Mouse (Mus musculus) cerebellum, adult 2 months (tissue): Measurements from ENCODE around the gene Slc44a1. TPM values are rescaled to one million over a fixed set of nuclear protein-coding genes. Genes with fewer than 3 reads are reported as not detected.

Experiments
- DNase-seq, 2 experiments: peaks; one replicate each; pipeline ENCODE4 v3.0.0; 2021
- H3K27ac ChIP-seq: fragments of 200-500 bp; 2 replicates; pipeline ENCODE4 v1.5.1; 2012; ENCODE audit warnings: low read length, control low read depth, inconsistent platforms; ENCODE audit not compliant: insufficient read depth
- H3K27me3 ChIP-seq: fragments of 200-500 bp; 2 replicates; pipeline ENCODE4 v1.6.1; 2012; ENCODE audit warnings: inconsistent platforms, mild to moderate bottlenecking, low read length, moderate library complexity; ENCODE audit not compliant: control insufficient read depth, insufficient read depth
- H3K4me1 ChIP-seq: fragments of 200-500 bp; 2 replicates; pipeline ENCODE4 v1.6.1; 2011; ENCODE audit warnings: low read length; ENCODE audit not compliant: control insufficient read depth, insufficient read depth
- H3K4me3 ChIP-seq: fragments of 200-500 bp; replicated peaks from 2 replicates; pipeline ENCODE3; 2011; ENCODE audit warnings: mild to moderate bottlenecking, low read depth, low read length, control low read depth; ENCODE audit not compliant: insufficient read depth
- CTCF ChIP-seq: fragments of 200-500 bp; IDR thresholded peaks from 2 replicates; pipeline ENCODE4 v1.5.1; 2011; ENCODE audit warnings: low read depth, mild to moderate bottlenecking, control low read depth, low read length, moderate library complexity, borderline replicate concordance; ENCODE audit not compliant: insufficient read depth
- POLR2A ChIP-seq: fragments of 200-500 bp; IDR thresholded peaks from 2 replicates; pipeline ENCODE4 v1.6.1; 2011; ENCODE audit warnings: low read length, control low read depth, borderline replicate concordance; ENCODE audit not compliant: insufficient read depth
- WGBS: fragments of 180-500 bp; shearing (Covaris S2); methylation state at CpG from one replicate; pipeline ENCODE4 v1.1.7; 2018; 5-methylcytosine and 5-hydroxymethylcytosine counted together
- polyA plus RNA-seq: library from polyadenylated mRNA; depleted of rRNA; stranded (reverse); fragments of >200 nt; gene quantifications from 2 replicates; pipeline ENCODE4 v1.2.3, GENCODE M21; 2012

The Slc44a1 gene
- polyA plus RNA-seq, 1 experiment: 85.3 TPM

DNA sequence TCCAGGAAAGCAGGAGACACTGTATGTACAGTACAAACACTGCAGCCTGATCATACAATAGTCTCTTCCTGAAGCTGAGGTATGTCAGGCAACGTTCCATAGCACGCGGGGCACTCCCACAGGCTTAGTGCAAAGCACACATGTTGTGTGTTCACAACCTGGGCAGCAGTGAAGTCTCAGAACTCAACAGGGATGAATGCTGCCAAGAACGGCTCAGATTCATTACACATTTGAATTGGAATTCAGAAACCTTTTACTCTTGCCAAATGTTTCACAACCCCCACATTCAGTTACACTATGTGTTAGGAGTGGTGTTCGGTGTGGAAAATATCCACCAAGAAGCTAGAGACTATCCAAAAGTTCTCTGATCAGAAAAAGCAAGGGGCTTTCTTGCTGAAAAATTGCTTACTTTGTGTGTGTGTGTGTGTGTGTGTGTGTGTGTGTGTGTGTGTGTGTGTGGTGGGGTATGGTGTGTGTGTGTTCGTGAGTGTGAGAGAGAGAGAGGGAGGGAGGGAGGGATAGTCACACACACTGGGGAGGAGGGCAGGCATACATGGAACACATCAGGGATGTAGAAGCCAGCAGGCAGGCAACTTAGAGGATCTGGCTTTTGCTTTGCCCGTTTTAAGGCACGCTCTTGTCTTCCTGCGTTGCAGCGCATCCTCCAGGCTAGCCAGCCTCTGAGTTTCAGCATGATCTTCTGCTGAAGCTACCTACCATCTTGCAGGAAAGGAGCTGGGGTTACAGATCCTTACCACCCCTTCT, 24.2 kb upstream of the Slc44a1 start:
- H3K27ac ChIP-seq: no peak overlapping the region
- H3K4me3 ChIP-seq: no peak overlapping the region
- no peak for DNase-seq
- no peaks in the 10 kb centered on the region for H3K27me3 ChIP-seq
- TF ChIP-seq CTCF (no peak), POLR2A (no peak)
- 54% methylated on average over 9 of the region's 10 CpGs for WGBS
- peaks cover 2% of the 10 kb centered on the region; the same call in 1 of the 2 replicates for H3K4me1 ChIP-seq

DNA sequence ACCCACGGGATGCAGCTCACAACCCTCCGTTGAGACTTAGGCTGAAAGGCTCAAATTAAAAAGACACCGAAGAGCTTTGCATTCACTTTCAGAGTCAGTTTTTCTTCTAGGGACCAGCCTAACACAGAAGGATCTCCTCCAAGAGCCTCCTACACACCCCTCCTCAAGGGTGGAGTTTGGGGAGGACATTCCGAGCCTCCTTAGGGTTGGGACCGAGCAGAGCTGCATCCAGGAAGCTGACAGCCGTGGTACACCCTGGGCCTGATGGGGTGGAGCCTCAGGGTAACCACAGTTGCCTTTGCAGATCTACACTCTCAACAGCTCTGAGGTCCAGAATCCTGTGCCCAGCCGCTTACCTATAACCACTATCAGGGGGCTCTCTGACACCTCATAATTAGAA, 23.3 kb upstream of the Slc44a1 start:
- H3K4me1 ChIP-seq: peaks cover 2% of the 10 kb centered on the region; the same call in 1 of the 2 replicates
- no peak overlapping the region for H3K4me3 ChIP-seq
- no peaks in the 10 kb centered on the region for H3K27me3 ChIP-seq
- no peak for TF ChIP-seq CTCF
- no peak for TF ChIP-seq POLR2A
- no peak overlapping the region for H3K27ac ChIP-seq
- no peak for DNase-seq
- WGBS: 80% methylated on average over 7 of the region's 7 CpGs

DNA sequence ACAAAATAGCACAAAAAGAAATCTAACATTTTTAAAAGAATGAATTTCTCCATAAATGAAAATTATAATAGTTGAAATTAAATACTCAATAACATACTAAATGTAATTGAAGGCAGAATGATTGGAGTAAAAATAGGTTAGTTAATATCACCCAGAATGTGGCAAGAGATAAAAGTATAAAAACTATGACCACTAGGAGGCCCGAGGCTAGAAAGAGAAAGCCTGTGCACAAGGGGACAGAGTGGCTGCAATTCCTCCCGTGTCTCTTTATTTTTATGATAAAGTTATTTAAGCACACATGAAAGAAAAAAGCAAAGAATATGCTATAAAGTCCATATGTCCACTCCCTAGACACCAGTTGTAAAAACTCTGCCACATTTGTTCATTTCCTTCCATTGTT, 17.4 kb upstream of the Slc44a1 start:
- no peak for TF ChIP-seq POLR2A
- no peak for TF ChIP-seq CTCF
- Histone ChIP-seq H3K4me1 (no peaks in the 10 kb centered on the region), H3K4me3 (no peak overlapping the region), H3K27ac (no peak overlapping the region), H3K27me3 (no peaks in the 10 kb centered on the region)
- DNase-seq: no peak
- 70% methylated on average over 2 of the region's 2 CpGs for WGBS

DNA sequence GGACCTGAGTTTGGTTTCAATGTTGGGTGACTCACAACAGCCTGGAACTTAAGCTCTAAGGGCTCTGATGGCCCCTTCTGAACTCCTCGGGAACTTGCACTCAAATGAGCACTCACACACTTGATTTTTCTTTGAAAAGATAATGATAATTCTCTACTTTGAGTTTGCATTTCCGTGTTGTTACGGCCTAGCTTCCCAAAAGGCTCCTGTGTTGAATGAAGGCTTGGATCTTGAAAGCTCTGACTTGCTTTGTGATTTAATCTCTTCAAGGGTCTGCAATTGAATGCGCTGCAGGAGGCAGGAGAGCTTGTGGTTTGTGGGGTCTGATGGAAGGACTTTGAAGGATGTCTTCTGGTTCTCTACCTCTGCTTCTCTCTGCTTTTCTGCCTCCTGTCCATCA, 13.1 kb upstream of the Slc44a1 start:
- Histone ChIP-seq H3K4me3 (no peak overlapping the region), H3K27me3 (no peaks in the 10 kb centered on the region), H3K4me1 (peaks cover 3% of the 10 kb centered on the region), H3K27ac (no peak overlapping the region)
- TF ChIP-seq POLR2A: no peak
- no peak for TF ChIP-seq CTCF
- 91% methylated on average over 4 of the region's 4 CpGs for WGBS
- DNase-seq: no peak

DNA sequence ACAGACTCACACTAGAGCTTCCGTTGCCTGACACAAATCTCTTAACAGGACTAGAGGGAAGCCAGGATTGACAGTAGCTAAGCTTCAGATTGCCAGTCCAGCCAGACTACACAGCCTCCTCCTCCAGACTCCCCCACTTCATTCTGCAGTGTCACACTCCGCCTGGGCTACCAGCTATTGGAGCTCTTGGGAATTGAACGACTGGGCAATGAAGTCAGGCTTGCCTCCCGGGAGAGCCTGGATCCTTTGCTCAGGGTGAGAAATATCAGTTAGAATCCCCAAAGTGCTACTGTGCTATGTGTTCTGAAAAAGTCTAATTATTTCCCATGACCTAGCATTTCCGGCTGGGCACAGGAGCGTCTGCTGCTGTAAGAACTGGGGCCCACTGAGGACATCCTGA, 9.7 kb upstream of the Slc44a1 start:
- peaks cover 3% of the 10 kb centered on the region for H3K4me1 ChIP-seq
- H3K27me3 ChIP-seq: no peaks in the 10 kb centered on the region
- 82% methylated on average over 6 of the region's 6 CpGs for WGBS
- no peak for DNase-seq
- H3K27ac ChIP-seq: no peak overlapping the region
- H3K4me3 ChIP-seq: no peak overlapping the region
- TF ChIP-seq CTCF (no peak), POLR2A (no peak)

DNA sequence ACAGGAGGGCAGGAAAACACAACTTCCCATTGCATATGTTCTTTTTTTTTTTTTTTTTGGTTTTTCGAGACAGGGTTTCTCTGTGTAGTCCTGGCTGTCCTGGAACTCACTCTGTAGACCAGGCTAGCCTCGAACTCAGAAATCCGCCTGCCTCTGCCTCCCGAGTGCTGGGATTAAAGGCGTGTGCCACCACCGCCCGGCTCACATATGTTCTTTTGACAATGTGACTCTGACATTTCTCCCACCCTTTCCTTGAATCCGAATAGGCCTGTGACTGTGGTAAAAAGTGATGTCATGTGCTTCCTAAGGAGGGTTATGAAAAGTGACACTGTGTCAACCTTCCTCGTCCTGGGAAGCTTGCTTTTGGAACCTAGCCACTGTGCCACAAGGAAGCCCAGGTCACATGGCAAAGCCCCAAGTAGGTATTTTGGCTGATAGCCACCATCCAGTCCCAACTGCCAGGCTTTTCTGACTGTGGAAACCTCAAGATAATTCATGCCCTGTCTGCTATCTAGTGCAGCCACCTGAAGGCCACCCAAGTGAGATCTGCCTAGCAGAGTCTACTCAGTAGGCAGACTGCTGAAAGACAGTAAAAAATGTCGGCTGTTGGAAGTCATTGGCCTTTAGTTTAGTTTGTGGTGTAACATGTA, 8.5 kb upstream of the Slc44a1 start:
- no peak overlapping the region for H3K27ac ChIP-seq
- no peaks in the 10 kb centered on the region for H3K27me3 ChIP-seq
- TF ChIP-seq POLR2A (no peak), CTCF (no peak)
- peak; percentile 62 to 64 for DNase-seq
- H3K4me3 ChIP-seq: no peak overlapping the region
- 51% methylated on average over 10 of the region's 10 CpGs for WGBS
- H3K4me1 ChIP-seq: peaks cover 3% of the 10 kb centered on the region

DNA sequence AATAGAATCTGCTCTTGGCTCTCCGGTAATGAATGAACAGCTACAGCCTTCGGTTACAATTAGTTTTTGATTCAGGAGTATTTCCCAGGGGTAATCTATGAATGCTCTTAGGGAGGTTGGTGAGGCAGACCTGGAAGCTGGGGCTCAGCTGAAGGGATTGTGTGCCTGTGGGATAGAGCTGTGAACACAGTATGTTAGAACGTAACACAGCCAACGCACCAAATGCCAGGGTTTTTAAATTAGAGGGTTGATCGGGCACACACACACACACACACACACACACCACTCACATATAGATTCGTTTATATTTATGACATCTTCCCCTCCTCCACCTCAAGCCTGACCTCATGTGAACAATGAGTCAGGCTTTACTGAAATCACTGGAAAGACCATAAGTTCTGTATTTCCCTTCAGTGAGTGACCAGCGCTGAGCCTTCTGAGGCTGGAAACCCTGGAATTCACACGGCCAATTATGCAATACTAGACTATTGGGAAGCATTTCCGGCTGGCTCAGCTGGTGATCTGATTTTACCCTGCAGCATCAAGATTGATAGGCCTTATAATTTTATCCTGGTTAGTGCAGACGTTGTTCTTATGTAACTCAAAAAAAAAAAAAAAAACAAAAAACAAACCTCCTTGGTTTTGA, 3.0 kb upstream of the Slc44a1 start:
- no peak overlapping the region for H3K4me3 ChIP-seq
- H3K27ac ChIP-seq: no peak overlapping the region
- TF ChIP-seq POLR2A (no peak), CTCF (no peak)
- WGBS: 65% methylated on average over 10 of the region's 10 CpGs
- no peak for DNase-seq
- H3K4me1 ChIP-seq: peaks cover 3% of the 10 kb centered on the region; the same call in 1 of the 2 replicates
- no peaks in the 10 kb centered on the region for H3K27me3 ChIP-seq
